Mouse (Mus musculus): ENCODE measurements at regions not wholly inside any gene's neighbourhood (a gene's known extent, or its start where the extent isn't known, plus 50 kb on each side); places are given as distances from the start of the nearest gene placed in this dataset.

DNA sequence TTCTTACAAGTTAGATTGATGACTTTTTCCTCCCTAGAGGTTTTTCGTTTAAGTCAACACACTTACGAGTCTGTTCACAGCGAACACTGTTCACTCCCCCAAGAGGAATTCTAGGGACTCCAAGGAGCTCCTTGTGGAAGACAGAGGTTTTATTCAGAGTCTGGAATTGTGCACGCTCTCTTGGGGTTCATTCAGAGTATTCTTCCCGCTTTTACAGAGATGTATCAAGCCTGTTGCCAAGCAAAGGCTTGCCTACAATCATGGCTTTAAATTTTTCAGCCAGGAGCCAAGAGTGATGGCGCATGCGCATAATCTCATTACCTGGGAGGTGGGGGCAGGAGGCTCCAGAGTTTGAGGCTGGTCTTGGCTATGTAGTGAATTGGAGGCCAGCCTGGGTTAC, 119.4 kb downstream of the Sptssa start:
- Histone ChIP-seq H3K36me3 (replicated peaks) (no peaks in the 10 kb centered on the region), H3K9me3 (replicated peaks) (peaks cover 3% of the 10 kb centered on the region), H3K27me3 (ENCODE audit: insufficient read depth, low read length) (no peaks in the 10 kb centered on the region), H3K4me1 (ENCODE audit: insufficient read depth, low read depth, low read length) (no peaks in the 10 kb centered on the region), H3K4me3 (ENCODE audit: low read depth, low read length) (no peak overlapping the region)
- TF ChIP-seq GATA2 (IDR thresholded peaks at IDR 0.05; ENCODE audit: borderline replicate concordance, low read depth, low read length): no peak
- TF ChIP-seq TAL1 (conservative IDR thresholded peaks at IDR 0.05; ENCODE audit: low read depth, low read length): no peak
- TF ChIP-seq CTCF (IDR thresholded peaks at IDR 0.05; ENCODE audit: low read depth, low read length): no peak
- TF ChIP-seq POLR2AphosphoS5 (IDR thresholded peaks at IDR 0.05; ENCODE audit: insufficient replicate concordance, low read depth, low read length): no peak
- TF ChIP-seq GATA1 (IDR thresholded peaks at IDR 0.05; ENCODE audit: borderline replicate concordance, low read length): no peak
- no peak for DNase-seq (ENCODE audit: low spot score)
- ATAC-seq (ENCODE audit: extremely low read depth, insufficient number of reproducible peaks, low FRiP score, poor library complexity, severe bottlenecking): no peak

DNA sequence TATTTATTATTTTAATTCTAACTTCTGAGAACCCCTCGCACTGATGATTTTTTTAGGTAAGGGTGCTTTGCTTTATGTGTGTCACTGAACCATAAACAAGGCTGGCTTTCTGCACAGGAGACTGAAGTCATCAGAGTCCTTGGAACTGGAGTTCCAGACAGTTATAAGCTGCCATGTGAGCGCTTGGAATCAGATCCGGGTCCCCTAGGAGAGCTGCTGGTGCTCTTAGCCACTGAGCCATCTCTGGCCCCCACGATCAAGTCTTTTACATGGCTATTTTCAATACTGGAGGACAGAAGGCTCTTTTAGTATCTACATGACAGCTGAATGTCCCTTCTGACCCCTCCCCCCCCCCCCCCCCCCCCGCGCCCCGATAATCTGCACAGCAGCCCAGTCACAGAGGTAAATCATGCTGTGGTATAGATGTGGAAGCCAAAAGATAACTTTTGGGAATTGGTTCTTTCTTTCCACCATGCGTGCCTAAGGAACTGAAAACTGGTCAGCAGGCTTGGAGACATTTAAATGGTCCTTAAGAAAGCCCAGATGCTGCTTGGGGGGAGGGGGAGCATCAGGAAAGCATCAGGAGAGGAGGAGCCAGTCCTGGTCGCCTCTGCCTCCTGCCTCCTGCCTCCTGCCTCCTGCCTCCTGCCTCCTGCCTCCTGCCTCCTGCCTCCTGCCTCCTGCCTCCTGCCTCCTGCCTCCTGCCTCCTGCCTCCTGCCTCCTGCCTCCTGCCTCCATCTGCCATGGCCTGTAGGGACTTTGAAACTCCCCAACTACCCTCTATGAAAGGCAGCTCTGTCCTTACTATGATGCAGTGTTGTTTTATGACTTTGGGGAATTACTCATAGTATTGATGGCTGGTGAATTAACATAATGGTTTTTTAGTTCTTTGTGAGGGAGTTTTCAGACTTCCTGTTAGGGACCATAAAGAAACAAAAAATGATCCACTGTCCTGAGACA, 120.5 kb downstream of the Sptssa start:
- H3K27me3 ChIP-seq (ENCODE audit: insufficient read depth, low read length): no peaks in the 10 kb centered on the region
- no peaks in the 10 kb centered on the region for H3K4me1 ChIP-seq (ENCODE audit: insufficient read depth, low read depth, low read length)
- H3K9me3 ChIP-seq (replicated peaks): peaks cover 4% of the 10 kb centered on the region; the same call in 1 of the 2 replicates
- H3K36me3 ChIP-seq (replicated peaks): no peaks in the 10 kb centered on the region
- ATAC-seq (ENCODE audit: extremely low read depth, insufficient number of reproducible peaks, low FRiP score, poor library complexity, severe bottlenecking) (no peak), DNase-seq (ENCODE audit: low spot score) (no peak)
- TF ChIP-seq GATA1 (IDR thresholded peaks at IDR 0.05; ENCODE audit: borderline replicate concordance, low read length): no peak
- no peak for TF ChIP-seq CTCF (IDR thresholded peaks at IDR 0.05; ENCODE audit: low read depth, low read length)
- no peak for TF ChIP-seq GATA2 (IDR thresholded peaks at IDR 0.05; ENCODE audit: borderline replicate concordance, low read depth, low read length)
- no peak for TF ChIP-seq TAL1 (conservative IDR thresholded peaks at IDR 0.05; ENCODE audit: low read depth, low read length)
- TF ChIP-seq POLR2AphosphoS5 (IDR thresholded peaks at IDR 0.05; ENCODE audit: insufficient replicate concordance, low read depth, low read length): no peak
- H3K4me3 ChIP-seq (ENCODE audit: low read depth, low read length): no peak overlapping the region

DNA sequence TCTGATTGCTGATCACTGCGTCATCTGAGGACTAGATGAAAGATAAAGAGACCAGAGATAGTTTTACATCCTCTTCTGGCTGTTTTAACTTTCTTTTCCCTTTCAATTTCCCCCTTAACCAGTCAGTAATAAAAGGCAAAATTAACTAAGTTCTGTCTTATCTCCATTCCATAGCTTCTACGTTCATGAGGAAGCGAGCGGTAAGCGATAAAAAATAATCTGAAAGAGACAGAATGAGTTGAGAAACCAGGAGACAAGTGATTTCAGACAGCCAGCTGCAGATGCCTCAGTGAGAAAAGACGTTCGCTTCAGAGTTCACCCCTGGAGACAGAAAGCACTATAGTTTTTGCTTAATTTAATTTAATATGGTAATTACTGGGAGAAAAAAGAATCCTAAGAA, 121.5 kb downstream of the Sptssa start:
- no peak for DNase-seq (ENCODE audit: low spot score)

DNA sequence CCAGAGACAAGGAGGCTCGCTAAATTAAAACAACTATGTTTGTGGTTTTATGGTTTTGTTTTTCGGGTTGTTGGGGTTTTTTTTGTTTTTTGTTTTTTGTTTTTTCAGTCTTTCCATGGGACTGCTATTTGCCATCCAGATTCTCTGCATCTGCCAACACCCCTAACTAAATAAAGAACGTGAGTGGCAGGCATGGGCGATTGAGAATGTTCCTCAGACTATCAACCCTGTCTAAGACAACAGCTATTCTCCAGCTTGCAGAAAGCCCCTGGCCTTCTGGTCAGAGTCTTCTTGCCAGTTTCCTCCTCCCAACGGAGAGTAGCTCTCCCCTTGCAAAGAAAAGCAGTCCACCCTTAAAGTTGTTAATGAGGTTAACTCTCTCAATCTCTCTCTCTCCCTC, 123.2 kb downstream of the Sptssa start:
- H3K4me3 ChIP-seq (ENCODE audit: low read depth, low read length): no peak overlapping the region
- TF ChIP-seq GATA1 (IDR thresholded peaks at IDR 0.05; ENCODE audit: borderline replicate concordance, low read length) (no peak), TAL1 (conservative IDR thresholded peaks at IDR 0.05; ENCODE audit: low read depth, low read length) (no peak), GATA2 (IDR thresholded peaks at IDR 0.05; ENCODE audit: borderline replicate concordance, low read depth, low read length) (no peak), POLR2AphosphoS5 (IDR thresholded peaks at IDR 0.05; ENCODE audit: insufficient replicate concordance, low read depth, low read length) (no peak), CTCF (IDR thresholded peaks at IDR 0.05; ENCODE audit: low read depth, low read length) (no peak)
- H3K27me3 ChIP-seq (ENCODE audit: insufficient read depth, low read length): no peaks in the 10 kb centered on the region
- DNase-seq (ENCODE audit: low spot score): no peak
- no peaks in the 10 kb centered on the region for H3K4me1 ChIP-seq (ENCODE audit: insufficient read depth, low read depth, low read length)
- peaks cover 7% of the 10 kb centered on the region; the same call in 1 of the 2 replicates for H3K9me3 ChIP-seq (replicated peaks)
- no peak for ATAC-seq (ENCODE audit: extremely low read depth, insufficient number of reproducible peaks, low FRiP score, poor library complexity, severe bottlenecking)
- H3K36me3 ChIP-seq (replicated peaks): no peaks in the 10 kb centered on the region

More for the DNA sequence above, 121.5 kb downstream of the Sptssa start:
- no peaks in the 10 kb centered on the region for H3K4me1 ChIP-seq (ENCODE audit: insufficient read depth, low read depth, low read length)
- H3K27me3 ChIP-seq (ENCODE audit: insufficient read depth, low read length): no peaks in the 10 kb centered on the region
- peaks cover 4% of the 10 kb centered on the region; the same call in 1 of the 2 replicates for H3K9me3 ChIP-seq (replicated peaks)
- no peak overlapping the region for H3K4me3 ChIP-seq (ENCODE audit: low read depth, low read length)
- TF ChIP-seq TAL1 (conservative IDR thresholded peaks at IDR 0.05; ENCODE audit: low read depth, low read length): no peak
- no peak for TF ChIP-seq CTCF (IDR thresholded peaks at IDR 0.05; ENCODE audit: low read depth, low read length)
- no peak for TF ChIP-seq GATA2 (IDR thresholded peaks at IDR 0.05; ENCODE audit: borderline replicate concordance, low read depth, low read length)
- TF ChIP-seq POLR2AphosphoS5 (IDR thresholded peaks at IDR 0.05; ENCODE audit: insufficient replicate concordance, low read depth, low read length): no peak
- TF ChIP-seq GATA1 (IDR thresholded peaks at IDR 0.05; ENCODE audit: borderline replicate concordance, low read length): no peak
- no peak for ATAC-seq (ENCODE audit: extremely low read depth, insufficient number of reproducible peaks, low FRiP score, poor library complexity, severe bottlenecking)
- H3K36me3 ChIP-seq (replicated peaks): no peaks in the 10 kb centered on the region

DNA sequence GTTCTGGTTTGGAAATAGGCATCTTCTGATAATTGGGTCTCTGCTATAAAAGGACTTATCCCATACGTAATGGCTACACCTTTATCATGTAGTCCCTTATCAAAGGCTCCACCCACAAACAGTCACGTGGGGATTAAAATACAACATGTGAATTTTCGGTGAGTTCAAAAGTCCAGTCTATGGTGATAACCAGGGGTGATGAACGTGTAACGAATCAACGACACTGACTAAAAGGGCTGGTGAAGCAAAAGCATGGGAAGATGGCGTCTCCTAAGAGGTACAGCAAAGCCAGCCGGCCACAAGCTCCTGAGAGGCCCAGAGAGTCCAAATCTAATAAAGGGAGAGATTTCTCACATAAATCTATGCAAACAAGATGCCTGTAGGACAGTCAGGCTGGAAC, 124.3 kb downstream of the Sptssa start:
- Histone ChIP-seq H3K4me3 (ENCODE audit: low read depth, low read length) (no peak overlapping the region), H3K27me3 (ENCODE audit: insufficient read depth, low read length) (no peaks in the 10 kb centered on the region), H3K9me3 (replicated peaks) (peaks cover 7% of the 10 kb centered on the region; the same call in 1 of the 2 replicates), H3K36me3 (replicated peaks) (no peaks in the 10 kb centered on the region), H3K4me1 (ENCODE audit: insufficient read depth, low read depth, low read length) (no peaks in the 10 kb centered on the region)
- TF ChIP-seq GATA2 (IDR thresholded peaks at IDR 0.05; ENCODE audit: borderline replicate concordance, low read depth, low read length) (no peak), CTCF (IDR thresholded peaks at IDR 0.05; ENCODE audit: low read depth, low read length) (no peak), GATA1 (IDR thresholded peaks at IDR 0.05; ENCODE audit: borderline replicate concordance, low read length) (no peak), TAL1 (conservative IDR thresholded peaks at IDR 0.05; ENCODE audit: low read depth, low read length) (no peak), POLR2AphosphoS5 (IDR thresholded peaks at IDR 0.05; ENCODE audit: insufficient replicate concordance, low read depth, low read length) (no peak)
- ATAC-seq (ENCODE audit: extremely low read depth, insufficient number of reproducible peaks, low FRiP score, poor library complexity, severe bottlenecking) (no peak), DNase-seq (ENCODE audit: low spot score) (no peak)

DNA sequence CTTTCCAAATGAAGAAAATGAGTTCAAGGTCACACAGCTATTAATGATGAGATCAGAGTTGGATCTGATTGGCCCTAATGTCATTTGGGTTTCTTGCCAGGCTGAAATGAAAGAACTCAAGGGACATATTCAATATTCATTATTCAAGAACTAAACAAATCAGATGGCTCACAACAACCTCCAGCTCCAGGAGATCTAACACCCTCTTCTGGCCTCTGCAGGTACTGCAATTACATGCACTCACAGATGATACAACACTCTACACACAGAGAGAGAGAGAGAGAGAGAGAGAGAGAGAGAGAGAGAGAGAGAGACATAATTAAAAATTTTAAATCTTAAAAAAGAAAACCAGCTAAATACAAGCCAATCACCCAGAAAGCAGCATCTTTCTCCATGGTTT, 128.3 kb downstream of the Sptssa start:
- Histone ChIP-seq H3K36me3 (replicated peaks) (no peaks in the 10 kb centered on the region), H3K9me3 (replicated peaks) (peaks cover 17% of the 10 kb centered on the region), H3K4me1 (ENCODE audit: insufficient read depth, low read depth, low read length) (no peaks in the 10 kb centered on the region), H3K27me3 (ENCODE audit: insufficient read depth, low read length) (no peaks in the 10 kb centered on the region), H3K4me3 (ENCODE audit: low read depth, low read length) (no peak overlapping the region)
- DNase-seq (ENCODE audit: low spot score) (no peak), ATAC-seq (ENCODE audit: extremely low read depth, insufficient number of reproducible peaks, low FRiP score, poor library complexity, severe bottlenecking) (no peak)
- TF ChIP-seq POLR2AphosphoS5 (IDR thresholded peaks at IDR 0.05; ENCODE audit: insufficient replicate concordance, low read depth, low read length): no peak
- no peak for TF ChIP-seq TAL1 (conservative IDR thresholded peaks at IDR 0.05; ENCODE audit: low read depth, low read length)

Data from G1E (cell line).